Mouse (Mus musculus): Measurements from ENCODE around the gene Olfr101. TPM values are rescaled to one million over a fixed set of nuclear protein-coding genes. Genes with fewer than 3 reads are reported as not detected.

Gene Olfr101
- total RNA-seq (2023): not detected

DNA sequence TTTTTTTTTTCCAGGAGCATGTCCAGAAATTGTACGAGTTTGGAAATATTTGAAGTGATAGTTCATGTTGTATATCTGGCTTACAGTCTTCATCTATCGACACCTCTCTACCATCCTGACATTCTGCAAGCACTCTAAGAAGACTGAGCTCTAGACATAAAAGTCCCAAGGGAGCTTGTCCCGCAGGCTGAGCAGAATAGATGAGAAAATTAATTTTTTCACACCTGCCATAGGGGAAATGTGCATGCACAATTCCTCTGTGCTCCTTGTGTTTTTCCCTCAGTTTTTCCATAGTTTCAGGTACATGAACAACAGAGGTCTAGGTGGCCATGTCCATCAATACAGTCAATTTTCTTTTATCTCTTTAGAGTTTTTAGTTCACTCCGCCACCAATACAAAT, at the start of gene Olfr101:
Gene Olfr101 (minus strand): TSS at position 101 of the 400 bp plus-strand sequence.

DNA sequence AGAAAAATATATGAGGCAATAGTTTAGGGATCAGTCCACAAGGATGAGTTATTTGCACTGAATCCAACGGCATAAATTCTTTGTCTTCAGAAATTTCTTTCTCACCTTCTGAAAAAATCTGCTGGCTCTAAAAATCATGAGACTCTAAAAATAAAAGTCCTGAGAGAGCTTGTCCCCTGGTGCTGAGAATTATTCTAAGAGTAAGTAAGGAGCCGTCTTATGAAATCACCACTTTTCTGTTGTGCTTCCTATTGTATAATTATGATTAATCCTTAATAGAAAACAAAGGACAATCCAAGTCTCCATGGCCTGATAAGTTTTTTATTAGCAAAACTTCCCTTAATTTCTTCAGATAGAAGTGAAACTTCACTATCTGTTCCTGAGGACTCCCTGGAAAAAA, 35.5 kb upstream of the Olfr101 start, which contains the start of gene Olfr103:
Gene Olfr103 (minus strand): TSS at position 101 of the 400 bp plus-strand sequence.

DNA sequence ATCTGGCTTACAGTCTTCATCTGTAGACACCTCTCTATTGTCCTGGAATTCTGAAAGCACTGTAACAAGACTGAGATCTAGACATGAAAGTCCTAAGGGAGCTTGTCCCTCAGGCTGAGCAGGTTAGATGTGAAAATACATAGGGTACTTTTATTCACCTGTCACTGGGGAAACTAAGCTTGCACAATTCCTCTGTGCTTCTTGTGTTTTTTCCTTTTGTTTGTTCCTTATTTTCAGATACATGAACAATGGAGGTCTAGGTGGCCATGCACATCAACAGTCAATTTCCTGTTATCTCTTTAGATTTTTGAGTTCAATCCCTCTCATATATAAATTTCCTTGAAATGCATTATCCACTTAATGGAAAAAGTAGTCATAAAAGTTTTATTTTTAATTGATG, 12.8 kb upstream of the Olfr101 start, which contains the start of gene Olfr102:
Gene Olfr102 (minus strand): TSS at position 101 of the 400 bp plus-strand sequence.

DNA sequence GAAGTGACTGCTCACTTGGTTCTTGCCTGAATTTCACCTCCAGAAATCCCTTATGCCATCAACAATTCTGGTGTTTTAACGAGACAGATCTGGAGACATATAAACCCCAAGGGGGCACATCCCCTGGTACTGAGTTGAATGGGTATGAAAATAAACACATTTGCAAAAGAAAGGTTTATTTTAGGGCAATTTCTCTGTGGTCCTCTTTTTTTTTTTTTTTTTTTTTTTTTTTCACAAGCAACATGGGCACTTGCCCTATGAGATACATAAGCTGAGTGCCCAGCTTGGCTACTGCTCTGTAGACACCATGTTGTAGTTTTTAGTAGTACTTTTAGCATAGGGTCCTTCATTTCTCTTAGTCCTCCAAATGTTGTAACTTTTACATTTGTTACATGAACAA, 20.8 kb downstream of the Olfr101 start, which contains the start of gene Olfr99:
Gene Olfr99 (minus strand): TSS at position 101 of the 400 bp plus-strand sequence.

DNA sequence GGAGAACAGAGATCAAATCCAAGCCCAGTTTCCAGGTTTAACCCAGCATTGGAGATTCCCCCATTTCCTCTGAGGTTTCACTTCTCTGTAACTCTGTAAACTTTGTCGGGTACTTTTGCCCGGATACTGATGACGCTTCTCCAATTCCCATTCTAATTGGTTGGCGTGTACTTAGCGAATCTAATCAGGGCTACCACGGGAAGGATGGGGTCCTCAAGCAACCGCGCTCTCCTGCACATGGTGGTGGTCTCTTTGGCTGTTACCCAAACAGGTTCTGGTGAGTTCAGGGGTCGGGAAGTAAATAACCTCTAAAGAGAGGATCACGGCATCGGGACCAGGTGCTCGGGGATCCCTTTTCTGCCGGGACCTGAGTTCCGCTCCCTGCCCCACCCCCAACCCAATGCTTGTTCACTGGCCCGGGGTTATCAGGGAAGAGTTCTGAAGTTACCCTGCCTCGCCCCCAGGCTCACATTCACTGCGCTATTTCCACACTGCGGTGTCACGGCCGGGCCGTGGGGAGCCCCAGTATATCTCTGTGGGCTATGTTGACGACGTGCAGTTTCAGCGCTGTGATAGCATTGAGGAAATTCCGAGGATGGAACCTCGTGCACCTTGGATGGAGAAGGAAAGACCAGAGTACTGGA, 33.9 kb downstream of the Olfr101 start, which contains the start of gene H2-M3:
Gene H2-M3 (plus strand): TSS at position 163 of the 644 bp plus-strand sequence.

DNA sequence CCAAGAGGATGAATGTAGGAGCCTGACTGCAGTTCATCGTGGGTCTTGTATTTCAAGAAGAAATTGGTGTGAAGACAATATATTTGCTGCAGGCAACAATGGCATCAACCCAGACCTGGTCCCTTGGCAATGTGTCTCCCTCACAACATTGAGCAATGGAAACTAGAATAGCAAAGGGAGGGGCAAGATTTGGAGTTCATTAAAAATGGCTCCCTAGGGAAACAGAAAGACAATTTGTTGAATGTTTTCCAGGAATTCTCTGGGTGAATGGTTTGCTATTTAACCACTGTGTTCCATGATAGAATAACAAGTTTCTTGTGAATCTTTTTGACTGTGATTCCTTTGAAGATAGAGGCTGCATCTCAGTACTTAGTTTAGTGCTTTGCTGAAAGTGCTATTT, 40.5 kb downstream of the Olfr101 start, which contains the start of gene Olfr98:
Gene Olfr98 (minus strand): TSS at position 124 of the 400 bp plus-strand sequence.

Other genes with a start within 250 kb of the Olfr101 start
- gene Olfr90, start 215.8 kb downstream of the Olfr101 start, total RNA-seq (2023): not detected
- not detected for gene Olfr91, start 206.0 kb downstream of the Olfr101 start, total RNA-seq (2023)
- gene Olfr92, start 184.2 kb downstream of the Olfr101 start, total RNA-seq (2023): not detected
- not detected for gene Olfr93, start 142.8 kb downstream of the Olfr101 start, total RNA-seq (2023)
- under 1 TPM; 0.61 to 0.65 TPM for gene Ubd, start 110.4 kb downstream of the Olfr101 start, total RNA-seq (2023)
- gene Olfr94, start 103.3 kb downstream of the Olfr101 start, total RNA-seq (2023): not detected
- gene Olfr95, start 91.2 kb downstream of the Olfr101 start, total RNA-seq (2023): not detected
- gene Olfr96, start 84.2 kb downstream of the Olfr101 start, total RNA-seq (2023): not detected
- not detected for gene Olfr97, start 67.0 kb downstream of the Olfr101 start, total RNA-seq (2023)
- gene Olfr98, start 40.6 kb downstream of the Olfr101 start, total RNA-seq (2023): not detected
- 10 to 100 TPM; 34.4 to 40.3 TPM for gene H2-M3, start 34.1 kb downstream of the Olfr101 start, total RNA-seq (2023)
- not detected for gene Olfr99, start 20.9 kb downstream of the Olfr101 start, total RNA-seq (2023)
- gene Olfr102, start 12.7 kb upstream of the Olfr101 start, total RNA-seq (2023): not detected
- not detected for gene Olfr103, start 35.4 kb upstream of the Olfr101 start, total RNA-seq (2023)
- not detected for gene Olfr104-ps, start 55.3 kb upstream of the Olfr101 start, total RNA-seq (2023)
- gene Olfr105-ps, start 74.7 kb upstream of the Olfr101 start, total RNA-seq (2023): not detected
- gene Olfr106-ps, start 86.1 kb upstream of the Olfr101 start, total RNA-seq (2023): not detected
- gene Olfr107, start 94.9 kb upstream of the Olfr101 start, total RNA-seq (2023): not detected
- gene Olfr108, start 141.2 kb upstream of the Olfr101 start, total RNA-seq (2023): not detected
- gene Olfr109, start 154.6 kb upstream of the Olfr101 start, total RNA-seq (2023): not detected
- not detected for gene H2-M2, start 179.2 kb upstream of the Olfr101 start, total RNA-seq (2023)
- not detected for gene Olfr110, start 188.2 kb upstream of the Olfr101 start, total RNA-seq (2023)
- not detected for gene Olfr111, start 203.7 kb upstream of the Olfr101 start, total RNA-seq (2023)

Measured in T-cell, adult 66 days (primary cell).